Mouse (Mus musculus) embryonic fibroblast, embryonic 13.5 days (primary cell): Measurements from ENCODE around the gene Epx.

Source experiments
- CTCF ChIP-seq: IDR thresholded peaks from 2 replicates; pipeline ENCODE4 v1.5.1; 2011; ENCODE audit warnings: mild to moderate bottlenecking, control low read depth, low read length, moderate library complexity, borderline replicate concordance; ENCODE audit not compliant: insufficient read depth
- POLR2A ChIP-seq: IDR thresholded peaks from 2 replicates; pipeline ENCODE4 v1.6.1; 2011; ENCODE audit warnings: low read depth, mild to moderate bottlenecking, control low read depth, low read length, moderate library complexity

- TF ChIP-seq CTCF = no peak
- no peak for TF ChIP-seq POLR2A
Observed at GRCm38 (mm10) chr11:87846968-87847600, 28.3 kb downstream of the Epx start.
